Mouse (Mus musculus): ENCODE measurements around the gene Pomc. TPM values are rescaled to one million over a fixed set of nuclear protein-coding genes. Genes with fewer than 3 reads are reported as not detected.
"Not testable (repeated sequence)": the region's sequence is repeated elsewhere in the genome, so short reads cannot be mapped to it uniquely, and the experiment has no call there.

Pomc gene
- polyA plus RNA-seq, 1 experiment from 2014 or later, result 2.5 TPM

- Histone ChIP-seq H3K9ac (ENCODE audit: low read length) (no peak overlapping the region), H3K27ac (replicated peaks in 1 of 2; ENCODE audit: control insufficient read depth in 1 of 2, insufficient read depth in 1 of 2, low read depth in 2 of 2, low read length in 2 of 2) (no peak overlapping the region), H3K9me3 (ENCODE audit: control insufficient read depth, low read length) (no peaks in the 10 kb centered on the region), H3K4me1 (ENCODE audit: control insufficient read depth in 2 of 2, insufficient read depth in 2 of 2, low read length in 2 of 2) (no peaks in the 10 kb centered on the region), H3K4me3 (ENCODE audit: control insufficient read depth in 1 of 2, insufficient read depth in 1 of 2, low read depth in 1 of 2, low read length in 2 of 2) (no peak overlapping the region), H3K36me3 (ENCODE audit: control insufficient read depth, insufficient read depth, low read length) (peaks cover 59% of the 10 kb centered on the region), H3K27me3 (ENCODE audit: control insufficient read depth, insufficient read depth, low read length) (no peaks in the 10 kb centered on the region), H3K4me2 (ENCODE audit: low read length) (no peak overlapping the region)
- WGBS, result 85% methylated on average over 4 of the region's 4 CpGs
- no peak for ATAC-seq (ENCODE audit: insufficient number of reproducible peaks, insufficient read depth, low FRiP score, low read depth)
Measured at GRCm38 (mm10) chr12:3967196-3967595, 12.4 kb downstream of the Pomc start.

GRCm38 (mm10) chr12:3968380-3968779 is 13.6 kb downstream of the Pomc start:
- no peaks in the 10 kb centered on the region for H3K9me3 ChIP-seq (ENCODE audit: control insufficient read depth, low read length)
- H3K4me3 ChIP-seq (ENCODE audit: control insufficient read depth in 1 of 2, insufficient read depth in 1 of 2, low read depth in 1 of 2, low read length in 2 of 2), result no peak overlapping the region
- no peak overlapping the region for H3K9ac ChIP-seq (ENCODE audit: low read length)
- WGBS, result 57% methylated on average over 9 of the region's 9 CpGs
- no peak overlapping the region for H3K27ac ChIP-seq (replicated peaks in 1 of 2; ENCODE audit: control insufficient read depth in 1 of 2, insufficient read depth in 1 of 2, low read depth in 2 of 2, low read length in 2 of 2)
- peaks cover 65% of the 10 kb centered on the region for H3K36me3 ChIP-seq (ENCODE audit: control insufficient read depth, insufficient read depth, low read length)
- H3K4me1 ChIP-seq (ENCODE audit: control insufficient read depth in 2 of 2, insufficient read depth in 2 of 2, low read length in 2 of 2), result no peaks in the 10 kb centered on the region
- H3K27me3 ChIP-seq (ENCODE audit: control insufficient read depth, insufficient read depth, low read length), result no peaks in the 10 kb centered on the region
- no peak overlapping the region for H3K4me2 ChIP-seq (ENCODE audit: low read length)
- ATAC-seq (ENCODE audit: insufficient number of reproducible peaks, insufficient read depth, low FRiP score, low read depth), result no peak

DNA sequence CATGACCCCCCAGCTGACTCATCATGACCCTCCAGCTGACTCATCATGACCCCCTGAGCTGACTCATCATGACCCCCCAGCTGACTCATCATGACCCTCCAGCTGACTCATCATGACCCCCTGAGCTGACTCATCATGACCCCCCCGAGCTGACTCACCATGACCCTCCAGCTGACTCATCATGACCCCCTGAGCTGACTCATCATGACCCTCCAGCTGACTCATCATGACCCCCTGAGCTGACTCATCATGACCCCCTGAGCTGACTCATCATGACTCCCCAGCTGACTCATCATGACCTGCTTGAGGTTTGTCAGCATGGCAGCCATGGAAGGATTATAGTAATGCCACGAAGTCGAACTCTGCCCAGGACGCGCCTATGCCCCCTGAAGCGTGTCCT is 18.4 kb downstream of the Pomc start:
- H3K4me3 ChIP-seq (ENCODE audit: control insufficient read depth in 1 of 2, insufficient read depth in 1 of 2, low read depth in 1 of 2, low read length in 2 of 2); H3K9ac ChIP-seq (ENCODE audit: low read length); H3K4me1 ChIP-seq (ENCODE audit: control insufficient read depth in 2 of 2, insufficient read depth in 2 of 2, low read length in 2 of 2); H3K27me3 ChIP-seq (ENCODE audit: control insufficient read depth, insufficient read depth, low read length); H3K4me2 ChIP-seq (ENCODE audit: low read length); H3K27ac ChIP-seq (replicated peaks in 1 of 2; ENCODE audit: control insufficient read depth in 1 of 2, insufficient read depth in 1 of 2, low read depth in 2 of 2, low read length in 2 of 2); H3K9me3 ChIP-seq (ENCODE audit: control insufficient read depth, low read length); ATAC-seq (ENCODE audit: insufficient number of reproducible peaks, insufficient read depth, low FRiP score, low read depth): not testable (repeated sequence)
- H3K36me3 ChIP-seq (ENCODE audit: control insufficient read depth, insufficient read depth, low read length), result peaks cover 68% of the 10 kb centered on the region
- 97% methylated on average over 6 of the region's 6 CpGs for WGBS

GRCm38 (mm10) chr12:3980991-3981349 is 26.2 kb downstream of the Pomc start:
- H3K36me3 ChIP-seq (ENCODE audit: control insufficient read depth, insufficient read depth, low read length), result peaks cover 31% of the 10 kb centered on the region
- 63% methylated on average over 1 of the region's 1 CpGs for WGBS
- H3K27me3 ChIP-seq (ENCODE audit: control insufficient read depth, insufficient read depth, low read length), result no peaks in the 10 kb centered on the region
- H3K9me3 ChIP-seq (ENCODE audit: control insufficient read depth, low read length), result no peaks in the 10 kb centered on the region
- peak overlapping the region; percentile 82 for H3K4me2 ChIP-seq (ENCODE audit: low read length)
- H3K4me3 ChIP-seq (ENCODE audit: control insufficient read depth in 1 of 2, insufficient read depth in 1 of 2, low read depth in 1 of 2, low read length in 2 of 2), result peak overlapping the region; percentile 42 to 46; a peak in 2 of 4 replicates
- H3K27ac ChIP-seq (replicated peaks in 1 of 2; ENCODE audit: control insufficient read depth in 1 of 2, insufficient read depth in 1 of 2, low read depth in 2 of 2, low read length in 2 of 2), result peak overlapping the region; percentile 6 to 19; a peak in 1 of 4 replicates
- no peak for ATAC-seq (ENCODE audit: insufficient number of reproducible peaks, insufficient read depth, low FRiP score, low read depth)
- peak overlapping the region; percentile 54 for H3K9ac ChIP-seq (ENCODE audit: low read length)
- H3K4me1 ChIP-seq (ENCODE audit: control insufficient read depth in 2 of 2, insufficient read depth in 2 of 2, low read length in 2 of 2), result peaks cover 3 to 15% of the 10 kb centered on the region in 2 experiments; a peak in 3 of 4 replicates

DNA sequence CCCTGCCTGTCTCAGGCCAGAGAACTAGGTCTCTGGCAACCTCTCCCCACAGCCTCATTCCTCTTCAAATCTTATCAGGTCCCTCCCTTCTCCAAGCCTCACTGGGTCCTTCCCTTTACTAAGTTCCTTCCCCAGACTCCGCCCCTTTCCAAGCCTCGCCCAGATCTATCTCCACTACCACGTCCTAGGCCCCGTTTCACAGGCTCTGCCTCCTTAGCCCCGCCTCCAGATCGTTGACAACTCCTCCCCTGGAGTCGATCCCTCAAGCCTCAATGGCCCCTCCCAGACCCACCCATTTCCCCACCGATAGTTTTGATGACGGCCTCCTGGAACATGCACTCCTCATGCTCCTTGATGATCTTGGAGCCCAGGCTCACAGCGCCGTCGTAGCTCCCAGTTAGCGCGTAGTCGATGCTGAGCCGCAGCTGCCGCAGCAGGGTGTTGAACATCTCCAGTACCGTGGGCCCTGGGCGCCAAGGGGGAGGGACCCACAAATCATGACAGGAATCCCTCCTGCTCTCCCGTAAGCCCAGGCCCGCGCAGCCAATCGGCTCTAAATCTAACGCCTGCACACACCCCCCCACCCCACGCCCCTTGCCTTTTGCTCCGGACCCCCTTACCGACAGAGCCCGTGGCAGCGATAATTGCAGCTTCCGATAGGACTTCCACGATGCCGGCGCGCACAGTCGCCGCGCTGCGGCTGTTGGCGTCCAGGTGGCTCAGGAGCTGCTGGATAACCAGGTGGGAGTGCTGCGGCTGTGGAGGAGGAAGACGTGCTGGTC is 26.8 kb downstream of the Pomc start:
- under 1% methylated on average over 40 of the region's 41 CpGs for WGBS
- peak overlapping the region; percentile 82 for H3K4me2 ChIP-seq (ENCODE audit: low read length)
- peak overlapping the region; percentile 64 for H3K9ac ChIP-seq (ENCODE audit: low read length)

GRCm38 (mm10) chr12:3982257-3982656 is 27.5 kb downstream of the Pomc start:
- Histone ChIP-seq H3K4me3 (ENCODE audit: control insufficient read depth in 1 of 2, insufficient read depth in 1 of 2, low read depth in 1 of 2, low read length in 2 of 2) (peak overlapping the region; percentile 42 to 46; a peak in 3 of 4 replicates), H3K4me1 (ENCODE audit: control insufficient read depth in 2 of 2, insufficient read depth in 2 of 2, low read length in 2 of 2) (peaks cover 3 to 15% of the 10 kb centered on the region in 2 experiments; a peak in 3 of 4 replicates), H3K27ac (replicated peaks in 1 of 2; ENCODE audit: control insufficient read depth in 1 of 2, insufficient read depth in 1 of 2, low read depth in 2 of 2, low read length in 2 of 2) (no peak overlapping the region), H3K9ac (ENCODE audit: low read length) (peak overlapping the region; percentile 64; the same call in 1 of the 2 replicates), H3K27me3 (ENCODE audit: control insufficient read depth, insufficient read depth, low read length) (no peaks in the 10 kb centered on the region), H3K4me2 (ENCODE audit: low read length) (peak overlapping the region; percentile 82), H3K36me3 (ENCODE audit: control insufficient read depth, insufficient read depth, low read length) (peaks cover 19% of the 10 kb centered on the region), H3K9me3 (ENCODE audit: control insufficient read depth, low read length) (no peaks in the 10 kb centered on the region)
- ATAC-seq (ENCODE audit: insufficient number of reproducible peaks, insufficient read depth, low FRiP score, low read depth), result no peak
- WGBS, result 32% methylated on average over 6 of the region's 6 CpGs

More for the DNA sequence above, 26.8 kb downstream of the Pomc start:
- ATAC-seq (ENCODE audit: insufficient number of reproducible peaks, insufficient read depth, low FRiP score, low read depth), result peak; percentile 90
- Histone ChIP-seq H3K36me3 (ENCODE audit: control insufficient read depth, insufficient read depth, low read length) (peaks cover 26% of the 10 kb centered on the region), H3K27ac (replicated peaks in 1 of 2; ENCODE audit: control insufficient read depth in 1 of 2, insufficient read depth in 1 of 2, low read depth in 2 of 2, low read length in 2 of 2) (peak overlapping the region; percentile 6 to 19; a peak in 1 of 4 replicates), H3K9me3 (ENCODE audit: control insufficient read depth, low read length) (no peaks in the 10 kb centered on the region), H3K4me3 (ENCODE audit: control insufficient read depth in 1 of 2, insufficient read depth in 1 of 2, low read depth in 1 of 2, low read length in 2 of 2) (peak overlapping the region; percentile 42 to 46), H3K4me1 (ENCODE audit: control insufficient read depth in 2 of 2, insufficient read depth in 2 of 2, low read length in 2 of 2) (peaks cover 3 to 15% of the 10 kb centered on the region in 2 experiments; a peak in 3 of 4 replicates), H3K27me3 (ENCODE audit: control insufficient read depth, insufficient read depth, low read length) (no peaks in the 10 kb centered on the region)

DNA sequence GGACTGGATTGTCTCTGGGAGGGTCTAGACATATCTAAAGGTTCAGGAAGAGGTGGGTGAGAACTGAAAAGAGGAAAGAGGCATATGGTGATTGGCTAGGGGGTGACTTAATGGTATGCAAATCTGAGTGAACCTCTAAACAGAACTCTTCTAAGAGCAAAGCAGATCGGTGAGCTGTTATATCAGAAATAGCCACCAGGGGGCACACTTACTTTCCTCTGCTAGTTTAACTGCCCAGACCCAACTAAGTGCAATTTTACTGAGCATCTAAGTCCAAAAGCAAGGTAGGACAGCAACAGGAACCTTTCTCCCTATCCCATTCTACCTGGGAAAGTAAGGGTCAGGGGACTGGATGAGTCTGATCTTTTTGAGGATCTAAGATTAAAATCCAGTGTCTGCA is 29.0 kb downstream of the Pomc start:
- Histone ChIP-seq H3K4me3 (ENCODE audit: control insufficient read depth in 1 of 2, insufficient read depth in 1 of 2, low read depth in 1 of 2, low read length in 2 of 2) (no peak overlapping the region), H3K4me2 (ENCODE audit: low read length) (no peak overlapping the region), H3K27me3 (ENCODE audit: control insufficient read depth, insufficient read depth, low read length) (no peaks in the 10 kb centered on the region), H3K9ac (ENCODE audit: low read length) (no peak overlapping the region), H3K4me1 (ENCODE audit: control insufficient read depth in 2 of 2, insufficient read depth in 2 of 2, low read length in 2 of 2) (peaks cover 3 to 15% of the 10 kb centered on the region in 2 experiments; a peak in 3 of 4 replicates), H3K36me3 (ENCODE audit: control insufficient read depth, insufficient read depth, low read length) (peaks cover 14% of the 10 kb centered on the region; the same call in 1 of the 2 replicates), H3K27ac (replicated peaks in 1 of 2; ENCODE audit: control insufficient read depth in 1 of 2, insufficient read depth in 1 of 2, low read depth in 2 of 2, low read length in 2 of 2) (no peak overlapping the region), H3K9me3 (ENCODE audit: control insufficient read depth, low read length) (no peaks in the 10 kb centered on the region)
- WGBS, result 0% methylated on average over 1 of the region's 1 CpGs
- 0 out of 2 replicates have a peak, but pooled peaks have one; percentile 22 for ATAC-seq (ENCODE audit: insufficient number of reproducible peaks, insufficient read depth, low FRiP score, low read depth)

Measured in heart, embryonic 14.5 days (tissue).